Mouse (Mus musculus): ENCODE data around the gene Phldb1. TPM values are rescaled to one million over a fixed set of nuclear protein-coding genes. Genes with fewer than 3 reads are reported as not detected.

Gene Phldb1
- total RNA-seq, 1 experiment from 2014 or later, result 36.9 TPM

GRCm38 (mm10) chr9:44726431-44727146, 8.4 kb downstream of the Phldb1 start:
- DNase-seq, result no peak

DNA sequence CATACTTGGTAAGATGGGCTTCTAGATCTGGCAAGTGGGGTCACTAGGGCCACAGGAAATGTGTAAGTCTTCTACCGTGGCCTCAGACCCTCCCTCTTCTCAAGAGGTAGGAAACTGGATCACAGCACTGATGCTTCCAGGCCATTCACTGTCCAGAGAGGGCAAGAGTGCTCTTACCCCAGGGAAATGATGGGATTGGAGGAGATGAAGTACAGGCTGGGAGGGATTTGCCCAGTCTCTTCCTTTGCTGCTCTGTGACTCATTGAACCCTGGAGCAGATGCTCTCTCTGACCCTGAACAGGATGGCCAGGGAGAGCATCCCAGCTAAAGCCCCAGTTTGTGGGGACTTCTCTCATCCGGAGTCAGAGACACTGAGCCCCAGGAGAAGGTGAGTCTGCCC, 10.3 kb downstream of the Phldb1 start:
- DNase-seq, result no peak

DNA sequence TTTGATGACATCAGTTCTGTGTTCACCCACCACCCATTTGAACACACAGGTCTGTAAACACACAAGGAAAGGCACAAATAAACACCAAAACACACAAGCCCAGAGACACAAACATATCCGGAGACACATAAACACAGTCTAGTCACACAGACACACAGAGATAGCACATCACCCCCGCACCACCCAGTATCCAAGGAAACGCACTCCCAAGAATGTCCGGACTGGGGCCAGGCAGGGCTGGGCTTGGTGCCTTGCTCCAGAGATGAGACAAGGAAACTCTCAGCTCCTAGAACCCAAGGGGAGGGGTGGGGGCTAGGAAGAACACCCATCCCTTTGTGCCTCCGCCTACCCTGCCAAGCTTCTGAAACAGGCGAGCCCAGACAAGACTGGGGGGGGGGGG, 10.8 kb downstream of the Phldb1 start:
- DNase-seq, result no peak

DNA sequence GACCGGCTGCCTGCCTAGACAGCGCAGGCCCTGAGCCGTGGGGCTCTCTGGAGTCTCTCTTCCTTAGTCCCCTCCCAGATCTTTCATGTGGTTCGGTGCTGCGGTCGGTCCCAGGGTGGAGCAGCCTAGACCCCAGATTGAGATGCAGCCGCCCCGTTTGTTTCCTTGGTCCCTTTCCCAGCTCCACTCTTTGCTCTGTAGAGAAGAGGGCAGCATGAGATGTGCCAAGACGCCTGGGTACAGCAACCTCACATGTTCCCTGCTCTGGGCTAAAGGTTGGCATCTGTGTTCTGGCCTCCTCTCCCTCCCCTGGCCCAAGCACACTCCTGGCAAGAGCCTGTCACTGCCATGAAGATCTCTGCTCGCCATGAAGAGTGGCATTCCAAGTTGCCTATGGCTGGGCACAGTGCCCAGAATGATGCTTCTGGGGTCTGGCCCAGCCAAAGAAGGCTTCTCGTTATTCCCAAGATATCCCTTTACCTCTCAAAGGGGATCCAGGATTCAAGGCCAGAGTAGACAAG, 11.4 kb downstream of the Phldb1 start:
- no peak for DNase-seq

GRCm38 (mm10) chr9:44723008-44723407, 12.0 kb downstream of the Phldb1 start:
- no peak for DNase-seq

GRCm38 (mm10) chr9:44722575-44722974, 12.4 kb downstream of the Phldb1 start:
- no peak for DNase-seq

DNA sequence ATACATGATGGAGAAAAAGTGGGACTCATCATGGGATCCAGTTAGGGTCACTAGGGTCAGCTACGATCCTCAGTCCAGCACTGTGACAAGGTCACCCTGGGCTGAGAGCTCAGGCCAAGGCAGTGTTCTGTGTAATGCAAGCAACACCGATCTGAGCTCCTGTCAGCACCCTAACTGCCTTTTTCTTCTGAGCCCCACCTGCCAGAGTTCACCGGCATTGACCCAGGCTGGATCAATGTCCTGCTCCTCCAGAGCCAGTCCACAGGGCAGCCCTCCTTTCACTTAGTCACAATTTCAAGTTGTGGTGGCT, 13.2 kb downstream of the Phldb1 start:
- DNase-seq, result no peak

DNA sequence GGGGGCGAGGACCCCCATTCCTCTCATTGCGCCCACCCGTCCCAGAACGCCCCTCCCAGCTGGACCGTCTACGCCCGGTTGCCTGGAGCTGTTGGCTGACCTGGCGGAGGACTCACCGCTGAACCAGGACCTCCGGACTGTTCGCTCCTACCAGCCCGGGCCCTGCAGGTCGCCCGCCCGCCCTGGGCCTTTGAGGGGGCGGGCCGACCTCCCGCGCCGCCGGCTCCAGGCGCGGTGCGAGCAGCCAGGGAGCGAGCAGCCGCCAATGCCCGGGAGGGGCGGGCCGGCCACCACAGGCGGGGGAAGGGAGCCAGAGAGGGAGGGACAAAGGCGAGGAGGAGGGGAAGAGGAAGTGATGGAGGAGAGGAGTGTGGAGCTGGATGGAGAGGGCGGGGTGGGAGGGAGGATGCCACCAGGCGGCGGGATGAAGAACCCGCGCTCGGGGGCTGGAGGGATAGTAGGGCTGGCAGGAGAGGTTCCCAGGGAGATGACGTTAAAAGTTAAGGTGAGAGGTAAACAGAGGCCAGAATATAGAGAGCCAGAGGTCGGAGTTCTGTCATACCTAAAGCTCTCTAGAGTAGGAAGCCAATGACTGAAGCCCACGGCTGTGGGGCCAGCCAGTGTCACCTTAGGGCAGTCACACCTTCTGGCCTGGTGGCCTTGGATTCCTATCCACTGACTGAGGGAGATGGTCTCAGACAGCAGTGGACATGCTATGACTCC, 13.7 kb downstream of the Phldb1 start:
- peak; percentile 89 for DNase-seq

DNA sequence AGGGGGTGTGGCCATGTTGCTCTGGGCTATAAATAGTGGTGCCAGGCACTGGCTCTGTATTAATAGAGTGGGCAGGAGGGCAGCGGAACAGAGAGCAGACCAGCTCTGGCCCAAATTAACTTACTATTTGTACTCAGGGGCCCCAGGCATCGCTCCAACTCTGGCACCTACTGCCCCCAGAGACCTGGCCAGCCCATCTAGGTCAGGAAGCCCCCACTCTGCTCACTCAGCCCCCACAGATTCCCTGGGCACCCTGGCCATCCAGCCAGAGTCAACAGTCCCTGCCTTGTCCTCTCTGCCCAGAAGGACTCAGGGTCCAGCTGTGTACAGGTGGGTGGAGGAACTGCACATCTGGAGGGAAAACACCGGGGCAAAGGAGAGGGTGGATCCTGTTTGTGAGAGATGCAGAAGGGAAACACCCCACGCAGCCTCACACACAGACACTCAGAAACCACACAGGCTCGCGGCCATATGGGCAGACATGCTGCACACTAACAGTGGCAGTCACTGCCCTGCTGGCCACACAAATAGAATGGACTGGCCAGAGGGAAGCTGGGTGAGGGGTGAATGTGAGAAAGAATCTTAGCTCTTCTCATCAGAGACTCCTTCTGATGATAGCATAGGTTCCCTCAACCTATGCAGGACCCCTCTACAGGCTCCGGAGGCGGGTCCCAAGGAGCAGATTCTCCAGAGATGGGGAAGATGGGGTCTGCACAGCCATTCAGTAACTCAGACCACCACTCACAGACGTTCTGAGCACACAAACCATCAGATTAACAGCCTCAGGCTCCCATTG, 14.4 kb downstream of the Phldb1 start:
- DNase-seq, result no peak

DNA sequence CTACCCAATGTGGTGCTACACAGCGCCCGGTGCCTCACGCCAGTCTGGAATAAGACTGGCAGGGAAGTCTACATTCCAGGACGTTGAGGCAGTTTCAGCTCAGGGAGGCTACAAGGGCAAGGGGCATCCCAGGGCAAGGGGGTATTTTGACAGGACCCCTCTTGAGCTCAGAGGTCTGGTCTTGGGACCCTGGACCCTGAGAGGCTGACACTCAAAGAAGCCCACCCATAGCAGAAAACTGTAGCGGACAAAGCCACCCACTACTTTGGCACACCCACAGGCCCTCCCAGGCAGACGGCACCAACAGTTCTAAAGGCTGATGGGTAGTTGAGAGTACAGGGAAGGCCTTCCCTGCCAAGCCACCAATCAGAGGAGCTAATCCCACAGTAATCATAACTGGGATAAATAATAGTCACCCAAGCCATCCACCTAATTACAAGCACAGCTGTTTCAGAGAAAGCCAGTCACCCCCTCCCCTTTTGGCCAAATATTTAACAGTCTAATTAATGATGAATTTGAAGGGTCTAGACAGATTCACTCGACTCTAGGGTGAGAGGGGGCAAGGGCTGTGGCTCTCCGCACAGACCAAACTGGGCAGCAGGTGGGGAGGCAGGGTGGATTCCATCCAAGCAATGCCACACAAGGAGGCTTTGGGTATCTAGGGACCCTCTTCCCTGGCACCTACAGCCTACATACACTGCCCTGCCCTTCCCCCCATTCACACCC, 15.2 kb downstream of the Phldb1 start:
- no peak for DNase-seq

GRCm38 (mm10) chr9:44718937-44719631, 15.9 kb downstream of the Phldb1 start:
- DNase-seq, result no peak

DNA sequence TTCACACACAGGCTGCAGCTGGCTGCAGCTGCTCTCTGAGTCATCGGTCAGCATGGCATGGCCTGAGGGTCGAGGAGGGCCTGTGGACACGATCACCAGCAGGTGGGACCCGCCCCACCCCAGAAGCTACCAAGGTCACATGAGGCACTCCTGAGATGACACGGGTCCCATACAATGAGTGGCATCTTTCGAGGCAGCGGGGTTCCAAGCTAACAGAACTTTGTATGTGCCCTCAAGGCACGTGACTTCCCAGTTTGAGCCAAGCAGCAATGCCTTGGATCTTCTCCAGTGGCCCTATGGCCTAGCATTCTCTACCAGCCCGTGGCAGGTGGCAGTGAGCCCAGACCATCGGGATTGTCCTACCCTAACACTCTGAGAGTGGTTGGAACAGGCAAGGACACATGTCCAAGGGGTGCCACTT, 17.2 kb downstream of the Phldb1 start:
- DNase-seq, result peak; percentile 54

DNA sequence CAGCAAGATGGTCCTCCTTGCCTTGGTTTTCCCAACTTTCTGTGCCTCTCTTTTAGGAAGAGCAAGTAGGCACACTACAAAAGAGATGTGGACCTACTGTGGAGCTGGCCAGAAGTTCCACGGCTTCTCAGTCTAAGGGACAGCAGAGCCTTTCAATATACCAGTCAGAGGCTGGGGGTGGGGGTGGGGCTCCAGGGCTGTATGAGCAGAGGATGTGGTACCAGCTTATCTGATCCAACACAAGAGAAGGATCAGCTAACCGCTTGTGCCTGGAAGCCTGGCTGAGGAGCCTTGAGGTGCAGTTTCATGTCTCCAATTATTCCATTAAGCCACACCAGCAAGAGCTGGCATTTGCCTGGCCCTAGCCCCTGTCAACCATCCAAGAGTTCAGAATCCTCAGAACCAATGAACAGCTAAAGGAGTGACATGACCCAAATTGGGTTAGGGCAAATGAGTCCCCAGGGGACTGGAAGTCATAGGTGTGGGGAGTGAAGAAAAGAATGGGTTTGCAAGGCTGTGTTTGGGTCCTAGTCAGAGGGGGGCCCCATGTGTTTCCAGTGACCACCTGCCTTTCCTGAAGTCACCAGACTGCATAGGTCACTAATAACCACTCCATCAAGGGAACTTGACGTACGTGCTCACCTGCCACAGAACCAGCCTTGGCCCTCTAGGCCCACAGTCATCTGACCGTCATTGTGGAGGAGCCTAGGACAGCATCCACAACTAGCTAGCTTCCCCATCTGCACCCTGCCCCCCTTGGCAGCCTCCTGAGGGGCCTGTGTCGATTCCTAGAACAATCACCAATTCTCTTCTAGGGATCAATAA, 17.8 kb downstream of the Phldb1 start:
- DNase-seq, result no peak

DNA sequence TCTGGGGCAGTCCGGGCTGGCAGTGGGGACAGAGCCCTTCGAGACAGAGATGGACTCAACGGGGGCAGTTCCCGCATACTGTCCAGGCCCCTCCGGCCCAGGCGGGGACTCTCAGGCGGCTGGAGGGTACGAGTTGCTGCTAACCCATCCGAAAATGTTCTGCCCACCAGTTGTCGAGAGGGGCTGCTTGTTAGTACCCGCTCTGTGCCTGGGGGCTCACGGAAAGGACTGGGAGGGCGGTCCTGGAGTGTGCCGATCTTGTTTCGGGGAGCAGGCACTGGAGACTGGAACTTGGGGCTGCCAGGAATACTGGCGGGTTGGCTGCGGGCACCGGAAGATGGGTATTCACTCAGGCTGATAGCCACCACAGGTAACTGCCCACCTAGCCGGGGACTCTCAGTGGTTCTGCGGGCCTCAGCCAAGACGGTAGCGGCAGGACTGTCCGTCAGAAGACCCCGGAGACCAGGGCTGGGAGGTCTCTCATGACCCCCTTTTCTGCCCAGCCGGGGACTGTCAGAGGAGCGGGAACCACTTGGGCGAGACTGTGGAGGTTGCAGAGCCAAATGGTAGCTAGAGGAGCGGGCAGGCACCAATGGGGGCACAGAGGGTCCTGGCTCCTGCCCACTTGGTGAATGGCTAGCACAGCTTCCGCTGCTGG, 19.2 kb downstream of the Phldb1 start:
- DNase-seq, result no peak

DNA sequence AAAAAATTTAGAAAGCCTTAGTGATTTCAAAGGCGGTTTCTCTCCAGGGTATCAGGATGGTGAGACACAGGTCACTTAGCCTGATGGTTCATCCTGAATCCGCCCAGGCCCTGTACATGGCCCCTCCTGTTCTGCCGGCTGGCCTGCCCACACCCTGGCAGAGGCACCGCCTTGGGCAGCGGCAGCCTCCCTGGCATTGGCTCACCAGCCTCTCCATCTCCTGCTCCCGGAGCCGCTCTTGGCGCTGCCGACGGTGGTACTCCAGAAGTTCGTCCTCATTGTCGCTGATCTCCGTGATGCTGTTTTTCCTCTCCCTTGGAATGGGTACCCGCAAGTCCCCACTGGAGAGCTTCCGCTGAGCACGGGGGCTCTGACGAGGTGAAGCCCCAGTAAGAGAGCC, 19.9 kb downstream of the Phldb1 start:
- no peak for DNase-seq

- no peak for DNase-seq
These were observed 21.4 kb downstream of the Phldb1 start for GRCm38 (mm10) chr9:44713574-44713973.

- no peak for DNase-seq
These were observed 21.9 kb downstream of the Phldb1 start for GRCm38 (mm10) chr9:44713080-44713479.

GRCm38 (mm10) chr9:44711602-44712001, 23.4 kb downstream of the Phldb1 start:
- DNase-seq, result no peak

GRCm38 (mm10) chr9:44710213-44710612, 24.8 kb downstream of the Phldb1 start:
- DNase-seq, result no peak

- DNase-seq, result no peak
These were observed 25.4 kb downstream of the Phldb1 start for GRCm38 (mm10) chr9:44709600-44709999.
